Mouse (Mus musculus) kidney, postnatal 10 days (tissue): Measurements from ENCODE around the gene Tns1.

Experiments used
- DNase-seq: peaks from one replicate; pipeline ENCODE4 v3.0.0; 2021; ENCODE audit warnings: mixed read lengths

Tns1 gene

GRCm38 (mm10) chr1:74090329-74090728 is 33.9 kb downstream of the Tns1 start:
- no peak for DNase-seq

DNA sequence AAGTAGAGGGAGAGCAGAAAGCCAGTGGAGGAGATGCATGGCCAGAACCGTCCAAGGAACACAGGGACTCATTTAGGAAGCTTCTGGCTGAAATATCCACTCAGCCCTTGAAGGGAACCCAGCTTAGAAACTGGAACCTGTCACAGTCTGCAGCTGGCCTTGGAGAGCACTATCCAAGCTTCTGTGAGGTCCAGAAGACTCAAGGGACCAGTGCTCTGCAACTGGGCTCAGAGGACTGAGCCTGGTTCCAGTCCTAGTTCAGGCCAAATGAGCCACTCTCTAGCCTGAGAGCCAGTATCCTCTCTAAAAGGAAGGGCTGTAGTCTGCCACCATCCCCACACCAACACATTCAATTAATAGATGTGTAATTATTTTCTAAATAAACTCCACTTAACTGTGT is 35.7 kb downstream of the Tns1 start:
- no peak for DNase-seq

GRCm38 (mm10) chr1:74085566-74085965 is 38.7 kb downstream of the Tns1 start:
- no peak for DNase-seq

GRCm38 (mm10) chr1:74084752-74085151 is 39.5 kb downstream of the Tns1 start:
- DNase-seq: no peak

DNA sequence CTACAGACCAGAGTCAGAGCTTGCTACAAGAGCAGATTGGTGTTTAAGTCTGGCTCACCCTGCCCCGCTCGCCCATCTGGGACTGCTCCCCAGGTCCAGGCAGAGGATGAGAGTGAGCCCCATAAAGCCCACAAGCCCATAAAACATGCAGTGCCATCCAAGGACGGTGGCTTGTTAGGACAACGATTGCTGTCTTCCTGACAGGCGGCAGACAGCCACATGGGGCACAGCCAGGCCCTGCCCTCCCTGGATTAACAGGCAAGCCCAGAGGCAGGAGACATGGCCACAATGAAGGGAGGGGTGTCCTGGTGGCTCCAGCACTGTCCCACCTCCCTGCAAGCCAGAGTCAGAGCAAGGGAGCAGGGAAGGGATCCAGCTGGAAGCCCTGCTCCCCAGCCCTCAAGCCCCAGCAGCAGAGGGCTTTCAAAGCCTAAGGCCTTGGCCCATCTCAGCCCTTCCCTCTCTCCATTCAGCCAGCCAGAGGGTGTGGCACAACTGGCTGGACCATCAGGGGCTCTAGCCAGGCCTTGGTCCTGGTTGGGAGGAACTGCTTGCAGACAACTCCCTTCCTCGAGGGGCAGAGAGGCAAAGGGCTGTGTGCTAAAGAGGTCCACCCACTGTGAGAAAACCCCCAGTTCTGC is 40.1 kb downstream of the Tns1 start:
- DNase-seq: no peak

DNA sequence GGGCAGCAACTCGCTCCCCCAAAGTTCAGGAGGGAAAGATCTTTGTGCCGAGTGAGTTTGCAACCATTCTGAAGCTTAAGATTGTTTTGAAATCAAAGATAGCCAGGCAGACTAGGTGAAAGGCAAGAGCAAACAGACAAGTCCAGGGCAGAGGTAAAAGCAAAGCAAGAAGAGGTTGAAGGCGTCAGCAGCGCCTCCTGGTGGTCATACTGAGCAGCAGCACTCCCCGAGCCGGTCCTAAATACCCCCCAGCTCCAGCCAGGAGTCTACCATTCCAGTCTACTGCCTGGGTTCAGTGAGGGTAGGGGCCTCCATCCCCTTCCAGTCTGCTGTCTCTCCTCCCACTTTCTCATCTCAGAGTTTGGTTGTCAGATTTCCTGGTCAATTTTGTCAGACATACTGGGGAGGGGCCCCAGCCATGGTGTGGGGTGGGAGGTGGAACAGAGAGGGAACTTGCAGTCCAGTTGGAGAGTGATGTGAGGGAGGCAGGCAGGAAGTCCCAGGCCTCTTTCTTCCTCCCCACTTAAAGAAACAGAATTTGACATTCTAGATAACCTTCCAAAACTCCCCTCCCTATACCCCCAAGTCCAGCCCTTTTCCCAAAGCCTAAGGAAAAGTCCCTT is 41.3 kb downstream of the Tns1 start:
- peak; percentile 79 for DNase-seq

DNA sequence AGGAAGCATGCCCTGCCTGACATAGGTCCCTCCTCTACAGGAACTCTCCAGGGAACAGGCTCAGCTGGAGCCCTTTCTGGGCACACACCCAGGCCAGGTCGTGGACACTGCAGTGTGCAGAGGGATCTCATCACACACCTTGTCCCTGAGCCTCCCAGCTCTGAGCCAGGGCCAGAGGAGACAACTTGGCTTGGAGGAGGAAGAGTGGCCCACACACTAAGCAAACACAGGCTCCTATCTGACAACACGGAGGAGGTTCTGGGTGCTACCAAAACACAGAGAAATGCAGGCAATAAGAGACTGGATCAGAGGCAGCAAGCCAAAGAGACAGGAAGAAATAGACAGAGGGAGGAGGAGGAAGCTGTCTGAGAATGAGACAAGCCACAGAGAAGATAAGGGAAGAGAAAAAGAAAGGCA is 42.7 kb downstream of the Tns1 start:
- peak; percentile 48 for DNase-seq

DNA sequence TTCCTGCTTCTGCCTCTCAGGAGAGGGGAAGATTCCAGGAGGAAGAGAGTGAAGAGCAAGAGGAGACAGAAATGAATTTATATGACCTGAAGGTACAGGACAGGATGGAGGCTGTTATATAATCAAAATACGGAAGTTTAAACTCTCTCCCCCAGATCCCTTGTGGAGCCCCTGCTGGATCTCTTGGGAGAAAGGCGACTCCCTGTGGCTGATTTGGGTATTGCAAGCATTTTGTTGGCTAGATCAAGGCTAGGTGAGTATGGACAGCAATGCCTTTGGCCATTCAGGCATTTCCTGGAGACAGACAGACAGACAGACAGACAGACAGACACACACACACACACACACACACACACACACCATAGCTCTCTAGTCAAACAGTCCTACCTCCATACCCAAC is 46.9 kb downstream of the Tns1 start:
- DNase-seq: peak; percentile 94

DNA sequence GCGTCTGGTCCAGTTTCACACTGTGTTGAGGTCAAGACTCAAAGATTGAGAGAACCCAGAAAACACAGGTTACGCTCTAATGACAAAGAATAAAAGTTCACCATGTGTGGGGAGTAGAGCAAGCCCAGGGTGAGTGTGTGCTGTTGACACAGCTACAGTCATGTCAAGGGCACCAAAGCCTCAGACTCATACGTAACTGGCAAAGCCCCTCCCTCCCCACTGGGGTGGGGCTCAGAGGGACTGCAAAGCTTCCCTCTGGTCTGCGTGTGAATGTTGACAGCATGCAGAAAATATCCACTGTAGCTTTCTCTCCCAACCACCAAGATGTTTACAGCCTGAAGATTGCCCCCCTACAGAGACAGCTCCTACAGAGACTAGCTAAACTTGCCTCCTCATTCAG is 48.0 kb downstream of the Tns1 start:
- no peak for DNase-seq

GRCm38 (mm10) chr1:74074693-74075485 is 49.4 kb downstream of the Tns1 start:
- DNase-seq: peak; percentile 69

GRCm38 (mm10) chr1:74073791-74074190 is 50.5 kb downstream of the Tns1 start:
- DNase-seq: no peak

DNA sequence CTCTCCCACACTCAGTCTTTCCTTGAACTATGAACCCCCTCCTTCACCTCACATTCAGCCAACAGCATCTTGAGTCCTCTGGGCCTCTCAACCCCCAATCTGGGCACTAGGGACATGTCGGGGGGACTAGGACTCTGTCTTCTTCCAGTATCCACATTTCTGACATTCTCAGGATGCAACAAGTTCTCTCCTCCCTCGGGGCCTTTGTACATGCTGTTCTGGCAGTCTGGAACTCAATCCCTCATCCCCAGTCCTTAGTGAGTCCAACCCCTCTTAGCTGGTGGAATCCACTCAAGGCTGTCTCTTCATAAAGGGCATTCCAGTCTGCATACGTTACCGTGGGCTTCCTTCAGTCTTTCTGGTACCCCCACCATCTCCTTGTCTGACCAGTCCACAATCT is 53.5 kb downstream of the Tns1 start:
- no peak for DNase-seq

DNA sequence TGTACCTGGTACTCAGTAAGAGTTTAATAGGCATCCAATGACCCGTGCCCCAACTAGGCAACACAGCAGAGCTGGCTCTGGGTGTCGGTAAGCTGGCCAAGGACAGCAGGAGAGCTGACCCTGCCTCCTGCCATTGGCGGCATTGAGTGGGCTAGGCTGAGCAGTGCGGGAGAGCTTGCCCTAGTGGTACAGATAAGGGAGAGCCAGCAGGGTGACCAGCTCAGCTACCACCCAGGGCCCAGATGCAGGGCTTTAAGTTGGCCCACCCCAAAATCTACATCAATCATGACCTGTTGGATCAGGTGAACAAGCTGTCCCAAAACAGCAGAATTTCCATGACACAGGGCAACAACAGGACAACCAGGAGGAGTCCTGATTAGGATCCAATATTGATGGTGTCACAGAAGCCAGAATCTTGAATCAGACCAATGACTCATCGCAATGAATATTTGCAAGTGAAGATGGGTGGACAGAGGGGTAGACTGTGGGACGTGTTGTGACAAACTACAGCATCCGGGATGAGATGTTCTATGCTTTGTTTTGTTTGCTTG is 54.2 kb downstream of the Tns1 start:
- peak; percentile 56 for DNase-seq

GRCm38 (mm10) chr1:74069085-74069835 is 55.0 kb downstream of the Tns1 start:
- DNase-seq: peak; percentile 70

DNA sequence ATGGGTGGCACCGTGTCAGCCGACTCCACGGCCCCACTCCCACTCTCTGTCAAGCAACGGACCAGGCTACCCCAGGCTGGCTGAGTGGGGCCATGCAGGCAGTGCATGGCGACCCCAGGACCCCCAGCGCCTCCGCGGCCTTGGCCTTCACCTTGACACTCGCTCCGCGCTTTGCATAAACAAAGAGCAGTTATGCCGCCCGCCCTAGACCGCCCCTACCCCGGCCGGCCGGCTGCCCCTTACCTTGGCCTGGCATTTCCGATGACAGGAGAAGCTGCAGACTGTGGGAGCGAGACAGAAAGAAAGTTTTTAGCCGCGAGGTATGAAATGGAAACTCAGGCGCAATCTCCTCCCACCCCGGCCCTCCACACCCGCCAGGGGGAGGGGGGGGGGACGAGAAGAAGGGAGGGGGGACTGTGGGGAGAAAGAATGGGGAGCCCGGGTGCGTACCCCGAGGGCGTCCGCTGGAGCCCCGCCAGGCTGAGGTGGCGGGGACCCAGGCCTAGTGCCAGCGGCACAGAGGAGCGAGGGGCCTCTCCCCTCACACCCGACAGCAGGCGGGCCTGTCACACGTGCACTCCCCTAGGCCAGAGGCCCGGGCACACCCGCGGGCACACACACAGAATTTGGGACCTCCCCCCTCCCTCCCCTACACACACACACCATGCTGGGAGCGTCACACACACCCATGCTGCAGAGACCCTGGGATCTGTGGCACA is 55.7 kb downstream of the Tns1 start:
- DNase-seq: peak; percentile 63

DNA sequence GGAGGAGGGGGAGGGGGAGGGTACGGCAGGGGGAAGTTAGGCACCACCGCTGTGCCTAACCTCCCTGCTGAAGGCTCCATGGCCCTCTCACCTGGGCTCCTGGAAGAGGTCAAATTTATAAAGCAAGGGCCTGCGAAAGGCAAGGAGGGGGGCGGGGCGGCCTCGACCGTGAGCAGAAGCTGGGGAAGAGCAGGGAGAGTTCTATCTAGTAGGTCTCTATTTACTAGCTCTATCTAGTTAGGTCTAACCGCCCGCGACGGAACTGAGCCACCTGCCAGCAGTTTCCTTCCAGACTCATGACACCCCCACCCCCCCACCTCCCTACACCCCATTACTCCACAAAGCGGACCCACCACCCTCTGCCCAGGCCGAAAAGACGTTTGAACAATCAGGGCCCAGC is 56.4 kb downstream of the Tns1 start:
- DNase-seq: no peak

- DNase-seq: no peak
These were observed 57.7 kb downstream of the Tns1 start for GRCm38 (mm10) chr1:74066576-74066975.

- peak; percentile 47 for DNase-seq
These were observed 58.2 kb downstream of the Tns1 start for GRCm38 (mm10) chr1:74066061-74066460.

- DNase-seq: peak; percentile 51
These were observed 64.2 kb downstream of the Tns1 start for GRCm38 (mm10) chr1:74060046-74060445.

DNA sequence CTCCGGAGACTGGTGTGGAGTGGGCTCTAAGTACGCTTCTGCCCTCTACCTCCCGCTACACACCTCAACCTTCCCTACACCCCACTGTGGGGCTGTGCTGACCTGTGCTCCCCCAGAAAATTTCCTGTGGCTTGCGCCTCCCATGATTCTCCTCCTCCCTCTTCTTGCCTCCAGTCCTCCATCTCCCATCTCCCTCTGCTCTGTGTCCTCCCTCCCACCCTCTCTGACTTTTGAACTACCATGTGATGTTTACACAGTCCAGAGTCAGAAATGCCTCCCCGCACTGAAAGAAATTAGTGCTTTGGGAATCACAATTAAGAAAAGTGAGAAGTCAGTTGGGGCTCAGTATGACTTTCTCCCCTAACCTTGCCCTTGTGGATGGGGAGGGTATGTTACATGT is 64.7 kb downstream of the Tns1 start:
- DNase-seq: peak; percentile 49

DNA sequence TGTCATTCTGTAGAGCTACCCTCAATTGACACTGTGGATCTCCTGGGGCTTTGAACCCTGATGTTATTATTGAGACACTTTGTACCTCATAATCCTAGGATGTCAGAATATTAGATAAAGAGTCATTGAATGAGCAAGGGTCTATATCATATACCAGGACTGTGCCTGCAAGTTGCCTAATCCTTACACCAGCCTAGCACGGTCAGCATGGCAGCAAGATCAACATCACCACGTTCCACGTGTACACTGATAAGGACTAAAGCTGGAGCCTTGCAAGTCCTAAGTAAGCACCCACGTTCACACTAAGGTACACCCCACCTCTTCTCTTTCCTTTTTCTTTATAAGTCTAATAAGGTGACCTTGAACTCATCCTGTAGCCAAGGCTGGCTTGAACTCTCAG is 65.5 kb downstream of the Tns1 start:
- no peak for DNase-seq

DNA sequence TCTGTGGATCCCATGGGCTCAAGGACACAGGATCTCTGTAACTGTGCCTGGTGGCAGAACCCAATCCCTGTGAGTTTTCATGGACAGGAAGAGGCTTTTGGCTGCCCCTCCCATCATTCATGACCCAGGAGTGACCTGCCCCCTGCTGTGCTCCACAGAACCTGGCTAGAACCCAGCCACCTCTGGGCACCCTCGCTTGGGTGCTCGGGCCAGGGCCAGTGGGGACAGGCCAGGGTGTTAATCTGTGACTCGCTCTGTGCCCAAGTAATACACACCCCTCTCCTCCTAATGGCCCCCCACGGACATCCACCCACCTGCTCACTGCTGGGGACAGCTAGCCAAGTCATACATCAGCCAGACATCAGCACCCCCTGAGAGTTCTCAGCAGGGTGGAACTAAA is 65.9 kb downstream of the Tns1 start:
- DNase-seq: peak; percentile 81
